Mouse (Mus musculus) bone marrow macrophage, adult 2 months (primary cell): ENCODE results near the gene Bdh1.
"Not testable (repeated sequence)": the region's sequence is repeated elsewhere in the genome, so short reads cannot be mapped to it uniquely, and the experiment has no call there.

ENCODE experiments used
- CTCF ChIP-seq: IDR thresholded peaks from 2 replicates; pipeline ENCODE4 v1.5.1; 2012; ENCODE audit warnings: low read depth, mild to moderate bottlenecking, low read length, moderate library complexity
- POLR2A ChIP-seq: IDR thresholded peaks from 2 replicates; pipeline ENCODE4 v1.6.1; 2012; ENCODE audit warnings: mild to moderate bottlenecking, low read depth, low read length, borderline replicate concordance

- not testable (repeated sequence) for TF ChIP-seq CTCF, POLR2A
Observed at GRCm38 (mm10) chr16:31372316-31372715, 49.8 kb upstream of the Bdh1 start.
